Mouse (Mus musculus): ENCODE data around the gene Abcc6. TPM values are rescaled to one million over a fixed set of nuclear protein-coding genes. Genes with fewer than 3 reads are reported as not detected.

Gene Abcc6
- total RNA-seq (2014; fragmentation: Nextera tagmentation) (not detected in 2 replicates), total RNA-seq (2017) (under 0.01 TPM in 2 replicates), polyA plus RNA-seq (2012) (0.02 TPM in 1 of 2 replicates, not detected in the other)

- TF ChIP-seq TAL1 (conservative IDR thresholded peaks at IDR 0.05; ENCODE audit: low read depth, low read length): no peak
- TF ChIP-seq CTCF (IDR thresholded peaks at IDR 0.05; ENCODE audit: low read depth, low read length): no peak
- no peak for TF ChIP-seq GATA1 (IDR thresholded peaks at IDR 0.05; ENCODE audit: borderline replicate concordance, low read length)
- TF ChIP-seq GATA2 (IDR thresholded peaks at IDR 0.05; ENCODE audit: borderline replicate concordance, low read depth, low read length): no peak
- no peak for TF ChIP-seq POLR2AphosphoS5 (IDR thresholded peaks at IDR 0.05; ENCODE audit: insufficient replicate concordance, low read depth, low read length)
- DNase-seq (ENCODE audit: low spot score) (no peak), ATAC-seq (ENCODE audit: extremely low read depth, insufficient number of reproducible peaks, low FRiP score, poor library complexity, severe bottlenecking) (no peak)
- Histone ChIP-seq H3K4me1 (ENCODE audit: insufficient read depth, low read depth, low read length) (peaks cover 55% of the 10 kb centered on the region), H3K27me3 (ENCODE audit: insufficient read depth, low read length) (peaks cover 17% of the 10 kb centered on the region), H3K9me3 (replicated peaks) (no peaks in the 10 kb centered on the region), H3K4me3 (ENCODE audit: low read depth, low read length) (peak within 1 kb of the TSS; percentile 58; the same call in 1 of the 2 replicates), H3K36me3 (replicated peaks) (peaks cover 4% of the 10 kb centered on the region)
Observed at GRCm38 (mm10) chr7:46030145-46030488, at the start of gene Abcc6. Gene Abcc6, minus strand, starts transcription at chr7:46030302.

GRCm38 (mm10) chr7:46077675-46078074 lies 47.6 kb upstream of the Abcc6 start:
- Histone ChIP-seq H3K9me3 (replicated peaks) (no peaks in the 10 kb centered on the region), H3K4me3 (ENCODE audit: low read depth, low read length) (no peak overlapping the region), H3K27me3 (ENCODE audit: insufficient read depth, low read length) (no peaks in the 10 kb centered on the region), H3K36me3 (replicated peaks) (peaks cover 98% of the 10 kb centered on the region), H3K4me1 (ENCODE audit: insufficient read depth, low read depth, low read length) (peaks cover 2% of the 10 kb centered on the region)
- DNase-seq (ENCODE audit: low spot score): no peak
- no peak for ATAC-seq (ENCODE audit: extremely low read depth, insufficient number of reproducible peaks, low FRiP score, poor library complexity, severe bottlenecking)
- no peak for TF ChIP-seq GATA1 (IDR thresholded peaks at IDR 0.05; ENCODE audit: borderline replicate concordance, low read length)
- TF ChIP-seq TAL1 (conservative IDR thresholded peaks at IDR 0.05; ENCODE audit: low read depth, low read length): no peak
- no peak for TF ChIP-seq CTCF (IDR thresholded peaks at IDR 0.05; ENCODE audit: low read depth, low read length)
- no peak for TF ChIP-seq GATA2 (IDR thresholded peaks at IDR 0.05; ENCODE audit: borderline replicate concordance, low read depth, low read length)
- TF ChIP-seq POLR2AphosphoS5 (IDR thresholded peaks at IDR 0.05; ENCODE audit: insufficient replicate concordance, low read depth, low read length): no peak

GRCm38 (mm10) chr7:46076844-46077243 lies 46.7 kb upstream of the Abcc6 start:
- no peaks in the 10 kb centered on the region for H3K27me3 ChIP-seq (ENCODE audit: insufficient read depth, low read length)
- no peaks in the 10 kb centered on the region for H3K9me3 ChIP-seq (replicated peaks)
- peaks cover 98% of the 10 kb centered on the region for H3K36me3 ChIP-seq (replicated peaks)
- TF ChIP-seq GATA1 (IDR thresholded peaks at IDR 0.05; ENCODE audit: borderline replicate concordance, low read length) (no peak), POLR2AphosphoS5 (IDR thresholded peaks at IDR 0.05; ENCODE audit: insufficient replicate concordance, low read depth, low read length) (no peak), CTCF (IDR thresholded peaks at IDR 0.05; ENCODE audit: low read depth, low read length) (no peak), GATA2 (IDR thresholded peaks at IDR 0.05; ENCODE audit: borderline replicate concordance, low read depth, low read length) (no peak), TAL1 (conservative IDR thresholded peaks at IDR 0.05; ENCODE audit: low read depth, low read length) (no peak)
- DNase-seq (ENCODE audit: low spot score) (no peak), ATAC-seq (ENCODE audit: extremely low read depth, insufficient number of reproducible peaks, low FRiP score, poor library complexity, severe bottlenecking) (no peak)
- peaks cover 2% of the 10 kb centered on the region for H3K4me1 ChIP-seq (ENCODE audit: insufficient read depth, low read depth, low read length)
- H3K4me3 ChIP-seq (ENCODE audit: low read depth, low read length): no peak overlapping the region

GRCm38 (mm10) chr7:46068831-46069230 lies 38.7 kb upstream of the Abcc6 start:
- Histone ChIP-seq H3K9me3 (replicated peaks) (no peaks in the 10 kb centered on the region), H3K36me3 (replicated peaks) (peaks cover 93% of the 10 kb centered on the region), H3K27me3 (ENCODE audit: insufficient read depth, low read length) (no peaks in the 10 kb centered on the region), H3K4me1 (ENCODE audit: insufficient read depth, low read depth, low read length) (no peaks in the 10 kb centered on the region; the same call in 1 of the 2 replicates), H3K4me3 (ENCODE audit: low read depth, low read length) (no peak overlapping the region)
- no peak for TF ChIP-seq GATA2 (IDR thresholded peaks at IDR 0.05; ENCODE audit: borderline replicate concordance, low read depth, low read length)
- no peak for TF ChIP-seq GATA1 (IDR thresholded peaks at IDR 0.05; ENCODE audit: borderline replicate concordance, low read length)
- TF ChIP-seq POLR2AphosphoS5 (IDR thresholded peaks at IDR 0.05; ENCODE audit: insufficient replicate concordance, low read depth, low read length): no peak
- TF ChIP-seq TAL1 (conservative IDR thresholded peaks at IDR 0.05; ENCODE audit: low read depth, low read length): no peak
- TF ChIP-seq CTCF (IDR thresholded peaks at IDR 0.05; ENCODE audit: low read depth, low read length): no peak
- ATAC-seq (ENCODE audit: extremely low read depth, insufficient number of reproducible peaks, low FRiP score, poor library complexity, severe bottlenecking): no peak
- DNase-seq (ENCODE audit: low spot score): no peak

GRCm38 (mm10) chr7:46063296-46063695 lies 33.2 kb upstream of the Abcc6 start:
- Histone ChIP-seq H3K27me3 (ENCODE audit: insufficient read depth, low read length) (no peaks in the 10 kb centered on the region), H3K4me1 (ENCODE audit: insufficient read depth, low read depth, low read length) (peaks cover 8% of the 10 kb centered on the region), H3K4me3 (ENCODE audit: low read depth, low read length) (no peak overlapping the region), H3K36me3 (replicated peaks) (peaks cover 93% of the 10 kb centered on the region), H3K9me3 (replicated peaks) (no peaks in the 10 kb centered on the region)
- ATAC-seq (ENCODE audit: extremely low read depth, insufficient number of reproducible peaks, low FRiP score, poor library complexity, severe bottlenecking) (no peak), DNase-seq (ENCODE audit: low spot score) (no peak)
- no peak for TF ChIP-seq POLR2AphosphoS5 (IDR thresholded peaks at IDR 0.05; ENCODE audit: insufficient replicate concordance, low read depth, low read length)
- TF ChIP-seq GATA2 (IDR thresholded peaks at IDR 0.05; ENCODE audit: borderline replicate concordance, low read depth, low read length): no peak
- TF ChIP-seq TAL1 (conservative IDR thresholded peaks at IDR 0.05; ENCODE audit: low read depth, low read length): no peak
- no peak for TF ChIP-seq GATA1 (IDR thresholded peaks at IDR 0.05; ENCODE audit: borderline replicate concordance, low read length)
- no peak for TF ChIP-seq CTCF (IDR thresholded peaks at IDR 0.05; ENCODE audit: low read depth, low read length)

GRCm38 (mm10) chr7:46061614-46062013 lies 31.5 kb upstream of the Abcc6 start:
- TF ChIP-seq CTCF (IDR thresholded peaks at IDR 0.05; ENCODE audit: low read depth, low read length): no peak
- TF ChIP-seq TAL1 (conservative IDR thresholded peaks at IDR 0.05; ENCODE audit: low read depth, low read length): no peak
- TF ChIP-seq GATA1 (IDR thresholded peaks at IDR 0.05; ENCODE audit: borderline replicate concordance, low read length): no peak
- TF ChIP-seq GATA2 (IDR thresholded peaks at IDR 0.05; ENCODE audit: borderline replicate concordance, low read depth, low read length): no peak
- TF ChIP-seq POLR2AphosphoS5 (IDR thresholded peaks at IDR 0.05; ENCODE audit: insufficient replicate concordance, low read depth, low read length): no peak
- no peaks in the 10 kb centered on the region for H3K27me3 ChIP-seq (ENCODE audit: insufficient read depth, low read length)
- ATAC-seq (ENCODE audit: extremely low read depth, insufficient number of reproducible peaks, low FRiP score, poor library complexity, severe bottlenecking): no peak
- peaks cover 9% of the 10 kb centered on the region for H3K4me1 ChIP-seq (ENCODE audit: insufficient read depth, low read depth, low read length)
- H3K36me3 ChIP-seq (replicated peaks): peaks cover 99% of the 10 kb centered on the region
- H3K9me3 ChIP-seq (replicated peaks): no peaks in the 10 kb centered on the region
- no peak overlapping the region for H3K4me3 ChIP-seq (ENCODE audit: low read depth, low read length)
- no peak for DNase-seq (ENCODE audit: low spot score)
